Mouse (Mus musculus) spleen, adult 2 months (tissue): ENCODE results near the gene Hoxb5.

Source experiments
- CTCF ChIP-seq: fragments of 200-500 bp; IDR thresholded peaks from 2 replicates; pipeline ENCODE4 v1.5.1; 2011; ENCODE audit warnings: mild to moderate bottlenecking, inconsistent platforms; ENCODE audit not compliant: insufficient read depth, insufficient read length, insufficient replicate concordance; ENCODE audit errors: extremely low read depth
- POLR2A ChIP-seq: fragments of 200-500 bp; IDR thresholded peaks from 2 replicates; pipeline ENCODE4 v1.6.1; 2011; ENCODE audit warnings: low read depth, low read length, inconsistent platforms

DNA sequence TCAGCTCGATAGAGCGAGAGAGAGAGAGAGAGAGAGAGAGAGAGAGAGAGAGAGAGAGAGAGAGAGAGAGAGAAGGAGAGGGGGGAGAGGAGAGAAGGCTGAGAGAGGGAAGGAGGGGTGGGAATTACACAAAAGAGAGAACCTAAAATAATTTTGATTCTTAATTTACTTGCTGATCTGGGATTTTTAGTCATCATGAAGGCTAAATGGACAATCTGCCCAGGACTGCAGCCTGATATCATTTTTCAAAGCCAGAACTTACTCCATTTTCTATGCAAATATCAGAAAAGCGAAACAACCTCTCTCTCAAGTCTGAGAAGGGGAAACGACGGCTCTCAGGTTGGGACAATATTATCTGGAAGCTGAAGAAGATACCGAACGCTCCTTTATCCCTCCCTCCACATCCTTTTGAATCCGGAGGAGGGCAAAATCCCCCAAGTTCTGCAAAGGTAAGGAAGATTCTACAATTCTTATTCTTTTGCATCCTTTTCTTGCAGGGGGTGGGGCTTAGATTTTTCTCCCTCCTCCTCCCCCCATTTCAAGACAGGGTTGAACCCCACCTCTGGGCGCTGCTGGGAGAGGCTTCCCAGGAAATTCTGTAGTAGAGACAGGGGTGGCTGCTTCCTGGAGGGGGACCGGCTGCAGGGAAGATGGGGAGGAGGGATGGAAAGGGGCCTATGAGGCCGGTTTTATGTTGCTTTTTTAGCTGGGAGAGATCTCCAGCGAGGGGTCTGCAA, 10.4 kb upstream of the Hoxb5 start:
- TF ChIP-seq CTCF (no peak), POLR2A (no peak)
